Mouse (Mus musculus) heart, embryonic 15.5 days (tissue): Measurements from ENCODE around the gene Cpn1. TPM values are rescaled to one million over a fixed set of nuclear protein-coding genes. Genes with fewer than 3 reads are reported as not detected.
"Not testable (repeated sequence)": the region's sequence is repeated elsewhere in the genome, so short reads cannot be mapped to it uniquely, and the experiment has no call there.

ENCODE experiments used
- ATAC-seq: fragments of 200-750 bp; cut with Nextera tagmentation; replicated peaks from 2 replicates; pipeline ENCODE4 v1.8.0; 2017; ENCODE audit warnings: low read depth, moderate TSS enrichment; ENCODE audit not compliant: insufficient number of reproducible peaks, insufficient read depth, low FRiP score
- H3K27ac ChIP-seq: fragments of 300-500 bp; sonication (generic); 2 replicates; pipeline ENCODE4 v1.5.1; 2015; ENCODE audit warnings: mild to moderate bottlenecking, inconsistent platforms
- H3K27me3 ChIP-seq: fragments of 300-500 bp; sonication (generic); 2 replicates; pipeline ENCODE4 v1.6.1; 2015; ENCODE audit warnings: inconsistent platforms
- H3K36me3 ChIP-seq: fragments of 300-500 bp; sonication (generic); 2 replicates; pipeline ENCODE4 v1.6.1; 2015; ENCODE audit warnings: mild to moderate bottlenecking, inconsistent platforms
- H3K4me1 ChIP-seq: fragments of 300-500 bp; sonication (generic); replicated peaks from 2 replicates; pipeline ENCODE4 v1.6.1; 2015; ENCODE audit warnings: inconsistent platforms
- H3K4me2 ChIP-seq: fragments of 300-500 bp; sonication (generic); 2 replicates; pipeline ENCODE4 v1.6.1; 2015; ENCODE audit warnings: inconsistent platforms, mild to moderate bottlenecking, moderate library complexity
- H3K4me3 ChIP-seq: fragments of 300-500 bp; sonication (generic); 2 replicates; pipeline ENCODE4 v1.5.1; 2015; ENCODE audit warnings: mild to moderate bottlenecking, inconsistent platforms
- H3K9ac ChIP-seq: fragments of 300-500 bp; sonication (generic); 2 replicates; pipeline ENCODE4 v1.6.1; 2015; ENCODE audit warnings: mild to moderate bottlenecking, inconsistent platforms
- H3K9me3 ChIP-seq: fragments of 300-500 bp; sonication (generic); replicated peaks from 2 replicates; pipeline ENCODE4 v1.6.1; 2016; ENCODE audit warnings: inconsistent platforms
- WGBS: fragments of 180-500 bp; shearing (Covaris S2); methylation state at CpG from one replicate; pipeline ENCODE4 v1.1.7; 2015; ENCODE audit warnings: mixed read lengths; 5-methylcytosine and 5-hydroxymethylcytosine counted together
- polyA plus RNA-seq: library from polyadenylated mRNA; unstranded; fragments of >200 nt; fragmentation: Nextera tagmentation; extraction: Ambion mirVana; gene quantifications from 2 replicates; pipeline ENCODE4 v1.2.1, GENCODE M21; 2015

Cpn1 gene
- polyA plus RNA-seq, 1 experiment from 2014 or later, result 0.63 TPM

- Histone ChIP-seq H3K9me3 (no peaks in the 10 kb centered on the region), H3K36me3 (no peaks in the 10 kb centered on the region), H3K4me2 (no peak overlapping the region), H3K9ac (no peak overlapping the region), H3K4me3 (no peak overlapping the region), H3K27me3 (no peaks in the 10 kb centered on the region), H3K4me1 (no peaks in the 10 kb centered on the region), H3K27ac (no peak overlapping the region)
- WGBS, result 24% methylated on average over 2 of the region's 2 CpGs
- ATAC-seq, result no peak
Observed at GRCm38 (mm10) chr19:43959162-43959561, 27.2 kb downstream of the Cpn1 start.

GRCm38 (mm10) chr19:43957881-43958280, 28.5 kb downstream of the Cpn1 start:
- Histone ChIP-seq H3K9ac (no peak overlapping the region), H3K27me3 (no peaks in the 10 kb centered on the region), H3K4me1 (no peaks in the 10 kb centered on the region), H3K4me3 (no peak overlapping the region), H3K4me2 (no peak overlapping the region), H3K9me3 (no peaks in the 10 kb centered on the region), H3K36me3 (no peaks in the 10 kb centered on the region), H3K27ac (no peak overlapping the region)
- no peak for ATAC-seq
- 74% methylated on average over 4 of the region's 4 CpGs for WGBS

GRCm38 (mm10) chr19:43957402-43957801, 29.0 kb downstream of the Cpn1 start:
- Histone ChIP-seq H3K9ac (no peak overlapping the region), H3K4me3 (no peak overlapping the region), H3K4me2 (no peak overlapping the region), H3K27ac (no peak overlapping the region), H3K9me3 (no peaks in the 10 kb centered on the region), H3K36me3 (no peaks in the 10 kb centered on the region), H3K4me1 (no peaks in the 10 kb centered on the region), H3K27me3 (no peaks in the 10 kb centered on the region)
- no peak for ATAC-seq
- 22% methylated on average over 4 of the region's 4 CpGs for WGBS

- H3K36me3 ChIP-seq, result no peaks in the 10 kb centered on the region
- no peak overlapping the region for H3K27ac ChIP-seq
- H3K9me3 ChIP-seq, result no peaks in the 10 kb centered on the region
- no peak overlapping the region for H3K4me2 ChIP-seq
- no peaks in the 10 kb centered on the region for H3K4me1 ChIP-seq
- H3K27me3 ChIP-seq, result no peaks in the 10 kb centered on the region
- no peak overlapping the region for H3K4me3 ChIP-seq
- no peak for ATAC-seq
- 67% methylated on average over 5 of the region's 5 CpGs for WGBS
- no peak overlapping the region for H3K9ac ChIP-seq
Observed at GRCm38 (mm10) chr19:43955266-43955665, 31.1 kb downstream of the Cpn1 start.

- Histone ChIP-seq H3K4me2 (no peak overlapping the region), H3K27ac (no peak overlapping the region)
Observed at GRCm38 (mm10) chr19:43954864-43955263, 31.5 kb downstream of the Cpn1 start.

GRCm38 (mm10) chr19:43952936-43953335, 33.4 kb downstream of the Cpn1 start:
- not testable (repeated sequence) for ATAC-seq

More at GRCm38 (mm10) chr19:43954864-43955263, 31.5 kb downstream of the Cpn1 start:
- no peak for ATAC-seq
- WGBS, result 81% methylated on average over 4 of the region's 4 CpGs
- H3K27me3 ChIP-seq, result no peaks in the 10 kb centered on the region
- H3K4me1 ChIP-seq, result no peaks in the 10 kb centered on the region
- no peaks in the 10 kb centered on the region for H3K36me3 ChIP-seq
- no peak overlapping the region for H3K9ac ChIP-seq
- H3K4me3 ChIP-seq, result no peak overlapping the region
- no peaks in the 10 kb centered on the region for H3K9me3 ChIP-seq

GRCm38 (mm10) chr19:43949111-43949810, 37.1 kb downstream of the Cpn1 start:
- ATAC-seq, result no peak

More at GRCm38 (mm10) chr19:43952936-43953335, 33.4 kb downstream of the Cpn1 start:
- WGBS, result 83% methylated on average over 8 of the region's 8 CpGs
- not testable (repeated sequence) for H3K27ac ChIP-seq, H3K36me3 ChIP-seq, H3K4me1 ChIP-seq, H3K9me3 ChIP-seq, H3K4me2 ChIP-seq, H3K4me3 ChIP-seq, H3K27me3 ChIP-seq, H3K9ac ChIP-seq

GRCm38 (mm10) chr19:43944566-43944965, 41.8 kb downstream of the Cpn1 start:
- no peaks in the 10 kb centered on the region for H3K9me3 ChIP-seq
- ATAC-seq, result no peak
- 80% methylated on average over 8 of the region's 8 CpGs for WGBS
- H3K36me3 ChIP-seq, result no peaks in the 10 kb centered on the region
- H3K9ac ChIP-seq, result no peak overlapping the region
- no peaks in the 10 kb centered on the region; the same call in 1 of the 2 replicates for H3K4me1 ChIP-seq
- H3K27ac ChIP-seq, result no peak overlapping the region
- H3K4me3 ChIP-seq, result no peak overlapping the region
- no peaks in the 10 kb centered on the region for H3K27me3 ChIP-seq
- H3K4me2 ChIP-seq, result no peak overlapping the region

More at GRCm38 (mm10) chr19:43949111-43949810, 37.1 kb downstream of the Cpn1 start:
- H3K9ac ChIP-seq, result no peak overlapping the region
- H3K4me3 ChIP-seq, result no peak overlapping the region
- H3K9me3 ChIP-seq, result no peaks in the 10 kb centered on the region
- H3K4me2 ChIP-seq, result no peak overlapping the region
- no peak overlapping the region for H3K27ac ChIP-seq
- no peaks in the 10 kb centered on the region for H3K4me1 ChIP-seq
- H3K27me3 ChIP-seq, result no peaks in the 10 kb centered on the region
- 11% methylated on average over 12 of the region's 12 CpGs for WGBS
- H3K36me3 ChIP-seq, result no peaks in the 10 kb centered on the region

GRCm38 (mm10) chr19:43943076-43943475, 43.3 kb downstream of the Cpn1 start:
- WGBS, result 70% methylated on average over 16 of the region's 16 CpGs

GRCm38 (mm10) chr19:43939769-43940689, 46.3 kb downstream of the Cpn1 start, which contains the start of gene Dnmbp:
Gene Dnmbp, minus strand, starts transcription at chr19:43940191.
- peak; percentile 92 for ATAC-seq
- peak within 1 kb of the TSS; percentile 75 for H3K4me2 ChIP-seq
- H3K4me3 ChIP-seq, result peak within 1 kb of the TSS; percentile 80
- WGBS, result 4% methylated on average over 71 of the region's 94 CpGs
- H3K36me3 ChIP-seq, result no peaks in the 10 kb centered on the region
- peak within 1 kb of the TSS; percentile 93 for H3K9ac ChIP-seq
- H3K27ac ChIP-seq, result peak within 1 kb of the TSS; percentile 80
- H3K4me1 ChIP-seq, result peaks cover 28% of the 10 kb centered on the region
- no peaks in the 10 kb centered on the region for H3K9me3 ChIP-seq
- no peaks in the 10 kb centered on the region for H3K27me3 ChIP-seq

More at GRCm38 (mm10) chr19:43943076-43943475, 43.3 kb downstream of the Cpn1 start:
- peaks cover 14% of the 10 kb centered on the region for H3K4me1 ChIP-seq
- H3K4me3 ChIP-seq, result no peak overlapping the region
- H3K27me3 ChIP-seq, result no peaks in the 10 kb centered on the region
- no peak overlapping the region for H3K9ac ChIP-seq
- H3K4me2 ChIP-seq, result no peak overlapping the region
- no peak for ATAC-seq
- no peaks in the 10 kb centered on the region for H3K36me3 ChIP-seq
- no peaks in the 10 kb centered on the region for H3K9me3 ChIP-seq
- no peak overlapping the region for H3K27ac ChIP-seq

GRCm38 (mm10) chr19:43939171-43939768, 47.1 kb downstream of the Cpn1 start:
- Histone ChIP-seq H3K4me1 (peaks cover 28% of the 10 kb centered on the region), H3K27ac (peak overlapping the region; percentile 80), H3K36me3 (no peaks in the 10 kb centered on the region), H3K9me3 (no peaks in the 10 kb centered on the region), H3K27me3 (no peaks in the 10 kb centered on the region), H3K4me2 (peak overlapping the region; percentile 75), H3K9ac (peak overlapping the region; percentile 93), H3K4me3 (peak overlapping the region; percentile 80)
- 13% methylated on average over 16 of the region's 16 CpGs for WGBS
- ATAC-seq, result no peak
